Mouse (Mus musculus) hindbrain, embryonic 11.5 days (tissue): ENCODE results near the gene Egfl7. TPM values are rescaled to one million over a fixed set of nuclear protein-coding genes. Genes with fewer than 3 reads are reported as not detected.

Experiments used
- ATAC-seq: fragments of 200-750 bp; cut with Nextera tagmentation; 2 replicates; pipeline ENCODE4 v1.8.0; 2017; ENCODE audit warnings: mild to moderate bottlenecking, moderate TSS enrichment, moderate library complexity; ENCODE audit not compliant: low FRiP score
- DNase-seq: peaks from one replicate; pipeline ENCODE4 v3.0.0-alpha.2; 2015; ENCODE audit warnings: low spot score
- H3K27ac ChIP-seq: fragments of 300-500 bp; sonication (generic); 2 replicates; pipeline ENCODE4 v1.5.1; 2014; ENCODE audit warnings: mild to moderate bottlenecking, low read depth, low read length
- H3K27me3 ChIP-seq: fragments of 300-500 bp; sonication (generic); 2 replicates; pipeline ENCODE4 v1.6.1; 2014; ENCODE audit warnings: mild to moderate bottlenecking, low read length, moderate library complexity, mixed read lengths; ENCODE audit not compliant: control insufficient read depth, insufficient read depth
- H3K36me3 ChIP-seq: fragments of 300-500 bp; sonication (generic); 2 replicates; pipeline ENCODE4 v1.6.1; 2014; ENCODE audit warnings: mild to moderate bottlenecking, low read length, moderate library complexity, mixed read lengths; ENCODE audit not compliant: control insufficient read depth, insufficient read depth
- H3K4me1 ChIP-seq: fragments of 300-500 bp; sonication (generic); replicated peaks from 2 replicates; pipeline ENCODE4 v1.6.1; 2014; ENCODE audit warnings: low read length, mixed read lengths; ENCODE audit not compliant: control insufficient read depth, insufficient read depth
- H3K4me2 ChIP-seq: fragments of 300-500 bp; sonication (generic); replicated peaks from 2 replicates; pipeline ENCODE4 v1.6.1; 2014; ENCODE audit warnings: mild to moderate bottlenecking, low read depth, low read length
- H3K4me3 ChIP-seq: fragments of 300-500 bp; sonication (generic); 2 replicates; pipeline ENCODE4 v1.5.1; 2014; ENCODE audit warnings: low read depth, low read length
- H3K9ac ChIP-seq: fragments of 300-500 bp; sonication (generic); 2 replicates; pipeline ENCODE4 v1.6.1; 2014; ENCODE audit warnings: low read depth, low read length
- H3K9me3 ChIP-seq: fragments of 300-500 bp; sonication (generic); 2 replicates; pipeline ENCODE4 v1.6.1; 2016; ENCODE audit warnings: low read length; ENCODE audit not compliant: control insufficient read depth
- WGBS: fragments of 180-500 bp; shearing (Covaris S2); extraction: QIAGEN DNeasy Blood & Tissue Kit; methylation state at CpG from one replicate; pipeline ENCODE4 v1.1.7; 2014; 5-methylcytosine and 5-hydroxymethylcytosine counted together
- polyA plus RNA-seq: library from polyadenylated mRNA; unstranded; fragments of >200 nt; fragmentation: Nextera tagmentation; extraction: Ambion mirVana; gene quantifications from 2 replicates; pipeline ENCODE4 v1.2.1, GENCODE M21; 2014

Gene Egfl7
- polyA plus RNA-seq, 1 experiment from 2014 or later, result 65.2 TPM

DNA sequence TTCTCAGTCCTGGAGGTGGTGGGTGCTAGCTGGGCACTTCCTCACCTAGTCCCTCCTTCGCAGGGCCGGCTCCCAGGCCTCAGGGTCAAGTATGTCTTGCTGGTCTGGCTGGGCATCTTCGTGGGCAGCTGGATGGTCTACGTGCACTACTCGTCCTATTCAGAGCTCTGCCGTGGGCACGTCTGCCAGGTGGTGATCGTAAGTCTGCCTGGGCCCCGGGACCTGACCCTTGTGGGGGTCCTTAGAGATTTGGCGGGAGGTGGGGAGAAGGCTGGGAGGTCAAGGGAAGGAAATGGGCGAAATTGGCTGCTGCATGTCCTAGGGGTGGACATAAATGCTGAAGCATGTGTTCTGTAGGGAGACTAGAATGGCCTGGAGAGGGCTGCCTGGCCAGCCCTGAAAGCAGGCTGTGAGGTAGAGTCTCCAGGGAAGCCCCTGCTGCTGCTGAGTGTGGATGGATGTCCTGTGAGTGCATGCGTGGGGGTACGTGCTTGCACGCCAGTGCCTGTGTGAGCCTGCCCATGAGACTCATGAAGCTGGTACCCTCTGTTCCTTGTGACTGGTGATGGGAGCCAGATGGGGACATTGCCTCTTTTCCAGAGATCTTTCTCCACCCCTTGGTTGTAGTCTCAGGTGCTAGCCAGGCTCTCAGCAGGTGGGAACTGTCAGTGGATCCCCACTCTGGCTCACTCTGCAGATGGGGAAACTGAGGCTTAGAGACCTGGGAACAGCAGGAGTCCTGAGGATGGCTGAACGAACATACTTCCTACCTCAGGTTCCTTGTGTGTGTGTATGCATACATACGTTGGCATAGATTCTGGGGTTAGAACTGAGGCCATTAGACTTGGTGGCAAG is 53.0 kb downstream of the Egfl7 start:
- H3K4me2 ChIP-seq, result no peak overlapping the region

DNA sequence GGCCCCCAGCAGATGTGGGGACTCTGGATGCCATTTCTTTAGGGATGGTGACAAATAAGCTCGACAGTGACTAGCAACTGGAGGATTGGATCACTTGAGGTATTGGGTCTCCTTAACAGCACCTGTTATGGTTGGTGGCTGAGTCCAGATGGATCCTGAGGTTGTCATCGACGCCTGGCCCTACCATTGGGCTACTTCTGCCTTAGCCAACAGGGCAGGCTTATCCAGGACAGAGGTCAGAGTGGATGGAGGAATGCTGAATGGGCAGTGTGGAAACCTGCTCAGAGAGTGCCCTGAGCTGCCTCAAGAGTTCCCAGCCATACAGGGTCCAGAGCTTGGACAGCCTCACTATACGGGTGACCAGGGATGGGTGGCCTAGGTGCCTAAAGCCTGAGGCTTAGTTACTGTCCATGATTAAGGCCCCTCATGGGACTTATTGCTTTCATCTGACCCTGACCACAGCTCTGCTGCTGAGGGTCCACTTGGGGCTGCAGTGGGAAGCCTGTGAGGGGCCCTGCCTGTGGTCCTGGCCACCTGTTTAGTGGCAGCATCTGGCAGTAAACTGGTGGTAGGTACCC is 54.2 kb downstream of the Egfl7 start:
- ATAC-seq (no peak), DNase-seq (no peak)
- Histone ChIP-seq H3K9ac (no peak overlapping the region), H3K4me1 (peaks cover 19% of the 10 kb centered on the region), H3K4me2 (no peak overlapping the region), H3K27me3 (no peaks in the 10 kb centered on the region), H3K4me3 (no peak overlapping the region), H3K9me3 (no peaks in the 10 kb centered on the region), H3K27ac (no peak overlapping the region), H3K36me3 (peaks cover 4% of the 10 kb centered on the region; the same call in 1 of the 2 replicates)
- WGBS, result 67% methylated on average over 4 of the region's 4 CpGs

More for the DNA sequence above, 53.0 kb downstream of the Egfl7 start:
- no peak overlapping the region for H3K4me3 ChIP-seq
- ATAC-seq, result no peak
- H3K9ac ChIP-seq, result peak overlapping the region; percentile 27; the same call in 1 of the 2 replicates
- H3K4me1 ChIP-seq, result peaks cover 10% of the 10 kb centered on the region
- H3K36me3 ChIP-seq, result peaks cover 4% of the 10 kb centered on the region; the same call in 1 of the 2 replicates
- no peaks in the 10 kb centered on the region for H3K27me3 ChIP-seq
- WGBS, result 85% methylated on average over 16 of the region's 16 CpGs
- no peaks in the 10 kb centered on the region for H3K9me3 ChIP-seq
- DNase-seq, result no peak
- H3K27ac ChIP-seq, result no peak overlapping the region

GRCm38 (mm10) chr2:26634629-26635488 is 55.0 kb downstream of the Egfl7 start:
- H3K27me3 ChIP-seq, result no peaks in the 10 kb centered on the region
- 70% methylated on average over 12 of the region's 12 CpGs for WGBS
- no peak overlapping the region for H3K27ac ChIP-seq
- H3K9me3 ChIP-seq, result no peaks in the 10 kb centered on the region
- no peak overlapping the region for H3K4me2 ChIP-seq
- ATAC-seq, result no peak
- H3K4me3 ChIP-seq, result no peak overlapping the region
- no peak overlapping the region for H3K9ac ChIP-seq
- peaks cover 4% of the 10 kb centered on the region; the same call in 1 of the 2 replicates for H3K36me3 ChIP-seq
- DNase-seq, result no peak
- peaks cover 16% of the 10 kb centered on the region for H3K4me1 ChIP-seq

GRCm38 (mm10) chr2:26635489-26636324 is 55.9 kb downstream of the Egfl7 start:
- Histone ChIP-seq H3K4me2 (no peak overlapping the region), H3K4me1 (peaks cover 13% of the 10 kb centered on the region; the same call in 1 of the 2 replicates), H3K4me3 (no peak overlapping the region), H3K36me3 (peaks cover 4% of the 10 kb centered on the region; the same call in 1 of the 2 replicates), H3K27ac (no peak overlapping the region), H3K27me3 (no peaks in the 10 kb centered on the region), H3K9me3 (no peaks in the 10 kb centered on the region), H3K9ac (no peak overlapping the region)
- WGBS, result 77% methylated on average over 21 of the region's 21 CpGs
- ATAC-seq, result no peak
- no peak for DNase-seq

GRCm38 (mm10) chr2:26636325-26636635 is 56.5 kb downstream of the Egfl7 start:
- no peak overlapping the region for H3K4me3 ChIP-seq
- peaks cover 13% of the 10 kb centered on the region; the same call in 1 of the 2 replicates for H3K4me1 ChIP-seq
- H3K9ac ChIP-seq, result no peak overlapping the region
- no peak overlapping the region for H3K4me2 ChIP-seq
- 67% methylated on average over 2 of the region's 2 CpGs for WGBS
- no peak overlapping the region for H3K27ac ChIP-seq
- ATAC-seq (no peak), DNase-seq (no peak)
- no peaks in the 10 kb centered on the region for H3K9me3 ChIP-seq
- no peaks in the 10 kb centered on the region for H3K27me3 ChIP-seq
- peaks cover 4% of the 10 kb centered on the region; the same call in 1 of the 2 replicates for H3K36me3 ChIP-seq

DNA sequence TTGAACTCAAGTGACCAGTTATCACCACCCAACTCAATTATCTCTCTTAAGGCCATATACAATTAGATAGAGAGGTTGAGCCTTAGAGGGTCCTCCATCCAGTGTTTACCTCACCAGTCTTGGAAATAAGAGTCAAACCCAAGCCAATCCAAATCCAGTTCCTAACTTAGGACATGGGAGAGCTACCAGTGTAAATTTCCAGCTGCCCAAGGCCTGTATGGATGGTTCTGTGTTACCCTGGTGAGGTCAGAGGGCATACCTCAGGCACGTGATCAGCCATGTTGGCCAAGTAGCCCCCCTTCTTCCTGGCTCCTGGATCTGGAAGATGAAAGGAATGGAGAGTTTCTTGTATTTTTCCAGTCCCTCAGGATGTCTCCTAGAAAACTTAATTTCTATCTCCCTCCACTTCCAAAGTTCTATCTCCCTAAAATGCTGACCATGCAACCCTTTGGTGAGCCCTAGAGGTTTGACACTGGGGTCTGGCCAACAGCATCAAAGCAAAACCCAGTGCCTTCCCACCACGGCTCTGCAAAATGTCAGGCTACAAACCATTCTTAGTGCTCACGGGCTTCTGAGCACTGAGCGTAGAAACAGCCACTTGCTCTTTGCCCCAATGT is 57.6 kb downstream of the Egfl7 start:
- Histone ChIP-seq H3K9me3 (no peaks in the 10 kb centered on the region), H3K27me3 (no peaks in the 10 kb centered on the region), H3K4me3 (no peak overlapping the region), H3K36me3 (peaks cover 4% of the 10 kb centered on the region; the same call in 1 of the 2 replicates), H3K9ac (no peak overlapping the region), H3K27ac (no peak overlapping the region), H3K4me1 (peaks cover 13% of the 10 kb centered on the region; the same call in 1 of the 2 replicates), H3K4me2 (no peak overlapping the region; the same call in 1 of the 2 replicates)
- 82% methylated on average over 4 of the region's 4 CpGs for whole genome bisulfite sequencing
- DNase-seq, result no peak
- ATAC-seq, result no peak

DNA sequence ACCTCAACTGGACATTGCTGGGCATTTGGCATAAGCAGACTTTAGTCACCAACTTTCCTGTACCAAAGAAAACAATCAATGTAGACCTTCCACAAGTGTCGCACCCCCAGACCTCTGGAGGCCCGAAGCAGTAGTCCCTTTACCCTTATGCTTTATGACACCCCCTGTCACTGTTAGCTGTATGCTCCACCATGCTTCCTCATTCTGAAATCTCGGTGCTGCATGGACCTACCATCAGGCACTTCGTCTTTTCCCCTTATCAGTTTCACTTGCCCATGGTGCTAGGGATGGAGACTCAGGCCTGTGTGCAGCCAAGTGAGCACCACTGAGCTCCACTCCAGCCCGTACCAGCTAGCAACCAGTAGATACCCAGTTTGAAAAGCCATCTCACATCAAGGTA is 58.2 kb downstream of the Egfl7 start:
- no peak for DNase-seq
- Histone ChIP-seq H3K9ac (peak overlapping the region; percentile 37; the same call in 1 of the 2 replicates), H3K9me3 (no peaks in the 10 kb centered on the region), H3K4me2 (peak overlapping the region; percentile 50; the same call in 1 of the 2 replicates), H3K4me1 (peaks cover 11% of the 10 kb centered on the region; the same call in 1 of the 2 replicates), H3K27ac (no peak overlapping the region), H3K4me3 (no peak overlapping the region), H3K27me3 (no peaks in the 10 kb centered on the region), H3K36me3 (peaks cover 4% of the 10 kb centered on the region; the same call in 1 of the 2 replicates)
- ATAC-seq, result no peak
- WGBS, result 84% methylated on average over 5 of the region's 5 CpGs
